Mouse (Mus musculus): ENCODE data around the gene 4930522L14Rik.
"Not testable (repeated sequence)": the region's sequence is repeated elsewhere in the genome, so short reads cannot be mapped to it uniquely, and the experiment has no call there.

The 4930522L14Rik gene

DNA sequence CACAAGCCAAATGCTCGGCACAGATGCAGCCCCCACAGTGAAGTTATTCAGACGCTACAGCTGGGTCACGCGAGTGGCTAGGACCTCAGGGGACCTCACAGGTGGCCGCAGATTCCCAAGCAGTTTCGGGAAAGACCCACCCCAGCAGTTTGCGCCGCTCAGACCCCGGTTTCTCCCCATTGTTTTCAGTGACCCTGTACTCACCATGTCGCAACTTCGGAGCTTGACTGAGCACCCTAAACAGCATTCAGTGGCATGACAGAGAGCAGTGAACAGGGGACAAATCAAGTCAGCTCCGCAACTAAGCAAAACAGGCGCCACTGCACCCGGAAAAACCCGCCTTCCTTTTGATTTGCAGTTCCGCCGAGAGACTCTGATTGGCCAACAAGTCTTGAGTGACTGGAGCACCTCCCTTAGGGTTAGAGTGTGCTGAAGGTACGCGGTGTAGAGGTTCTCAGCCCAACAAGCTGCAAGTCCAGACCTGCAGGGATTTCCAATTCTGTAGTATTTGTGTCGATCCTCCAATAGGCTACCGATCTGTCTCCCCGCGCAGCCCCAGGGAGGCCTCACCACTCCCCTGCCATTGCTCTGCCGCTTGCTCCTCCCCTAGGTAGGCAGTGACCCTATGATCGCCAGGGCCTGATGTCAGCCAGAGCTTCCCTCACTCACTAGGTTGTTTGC, at the start of gene 4930522L14Rik:
Gene 4930522L14Rik, minus strand, starts transcription at position 496 of the 681 bp plus-strand sequence.
- peak; percentile 67 for DNase-seq (ENCODE audit: low read depth, low spot score)

DNA sequence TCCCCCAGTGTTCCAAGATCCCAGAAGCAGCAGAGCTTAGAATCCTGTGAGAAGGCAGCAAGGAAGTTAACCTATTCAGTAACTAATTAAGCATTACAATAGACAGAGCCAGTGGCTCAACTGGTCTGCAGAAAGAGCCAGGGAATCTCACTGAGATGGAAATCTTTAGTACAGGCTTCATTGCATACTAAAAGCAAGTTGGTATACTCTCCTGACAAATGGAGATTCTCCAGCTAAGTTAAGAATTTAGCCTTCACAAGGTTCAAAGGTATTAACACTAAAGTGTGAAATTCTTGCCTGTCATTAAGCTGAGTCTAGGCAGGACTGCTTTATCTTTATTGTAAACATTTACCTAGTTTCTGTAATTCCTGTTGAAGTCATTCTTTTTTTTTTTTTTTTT, 49.8 kb upstream of the 4930522L14Rik start:
- peak; percentile 64 for DNase-seq (ENCODE audit: low read depth, low spot score)

DNA sequence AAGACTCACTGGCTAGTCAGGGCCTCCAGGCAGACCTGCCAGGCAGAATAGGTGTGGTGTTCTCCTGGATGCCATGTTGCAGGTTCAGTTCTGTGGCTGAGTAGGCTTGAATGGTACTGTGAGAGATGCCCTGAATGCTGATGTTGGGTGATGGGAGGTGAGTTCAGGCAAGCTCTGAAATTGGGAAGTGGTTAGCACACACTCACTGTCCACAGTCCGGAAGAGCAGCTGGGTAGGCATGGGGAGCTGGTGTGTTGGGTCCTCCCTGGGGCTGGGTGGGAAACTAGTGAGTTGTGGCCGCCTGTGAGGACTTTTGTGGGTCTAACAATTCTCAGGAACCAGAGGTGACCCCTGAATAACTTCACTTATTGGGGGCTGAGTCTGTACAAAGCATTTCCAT, 48.3 kb upstream of the 4930522L14Rik start:
- not testable (repeated sequence) for DNase-seq (ENCODE audit: low read depth, low spot score)

DNA sequence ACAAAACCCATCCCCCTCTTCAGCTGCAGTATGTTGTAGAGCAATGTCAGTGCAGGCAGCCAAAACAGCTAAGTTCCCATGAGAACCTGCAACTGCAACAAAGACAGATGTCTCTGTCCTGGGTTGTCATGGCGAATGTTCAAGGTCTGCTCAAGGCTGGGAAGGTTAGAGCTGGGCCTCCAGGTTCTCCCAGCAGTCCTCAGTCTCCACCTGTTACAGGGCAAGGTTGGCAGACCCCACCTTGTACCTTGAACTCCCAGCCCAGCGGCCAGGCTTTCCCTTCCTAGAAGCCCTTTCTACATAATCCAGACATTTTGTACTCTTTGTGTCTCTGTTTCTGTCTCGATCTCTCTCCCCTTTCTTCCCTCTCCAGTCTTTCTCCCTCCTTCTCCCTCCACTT, 45.3 kb upstream of the 4930522L14Rik start:
- peak; percentile 7 for DNase-seq (ENCODE audit: low read depth, low spot score)

DNA sequence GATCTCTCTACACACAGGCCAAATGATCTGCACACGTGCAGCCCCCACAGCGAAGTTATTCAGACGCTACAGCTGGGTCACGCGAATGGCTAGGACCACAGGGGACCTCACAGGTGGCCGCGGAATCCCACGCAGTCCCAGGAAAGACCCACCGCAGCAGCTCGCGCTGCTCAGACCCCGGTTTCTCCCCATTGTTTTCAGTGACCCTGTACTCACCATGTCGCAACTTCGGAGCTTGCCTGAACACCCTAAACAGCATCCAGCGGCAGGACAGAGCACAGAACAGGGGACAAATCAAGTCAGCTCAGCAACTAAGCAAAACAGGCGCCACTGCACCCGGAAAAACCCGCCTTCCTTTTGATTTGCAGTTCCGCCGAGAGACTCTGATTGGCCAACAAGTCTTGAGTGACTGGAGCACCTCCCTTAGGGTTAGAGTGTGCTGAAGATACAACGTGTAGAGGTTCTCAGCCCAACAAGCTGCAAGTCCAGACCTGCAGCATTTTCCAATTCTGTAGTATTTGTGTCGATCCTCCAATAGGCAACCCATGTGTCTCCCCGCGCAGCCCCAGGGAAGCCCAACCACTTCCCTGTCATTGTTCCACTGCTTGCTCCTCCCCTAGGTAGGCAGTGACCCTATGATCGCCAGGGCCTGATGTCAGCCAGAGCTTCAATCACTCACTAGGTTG, 44.4 kb upstream of the 4930522L14Rik start:
- DNase-seq (ENCODE audit: low read depth, low spot score) = peak; percentile 89

DNA sequence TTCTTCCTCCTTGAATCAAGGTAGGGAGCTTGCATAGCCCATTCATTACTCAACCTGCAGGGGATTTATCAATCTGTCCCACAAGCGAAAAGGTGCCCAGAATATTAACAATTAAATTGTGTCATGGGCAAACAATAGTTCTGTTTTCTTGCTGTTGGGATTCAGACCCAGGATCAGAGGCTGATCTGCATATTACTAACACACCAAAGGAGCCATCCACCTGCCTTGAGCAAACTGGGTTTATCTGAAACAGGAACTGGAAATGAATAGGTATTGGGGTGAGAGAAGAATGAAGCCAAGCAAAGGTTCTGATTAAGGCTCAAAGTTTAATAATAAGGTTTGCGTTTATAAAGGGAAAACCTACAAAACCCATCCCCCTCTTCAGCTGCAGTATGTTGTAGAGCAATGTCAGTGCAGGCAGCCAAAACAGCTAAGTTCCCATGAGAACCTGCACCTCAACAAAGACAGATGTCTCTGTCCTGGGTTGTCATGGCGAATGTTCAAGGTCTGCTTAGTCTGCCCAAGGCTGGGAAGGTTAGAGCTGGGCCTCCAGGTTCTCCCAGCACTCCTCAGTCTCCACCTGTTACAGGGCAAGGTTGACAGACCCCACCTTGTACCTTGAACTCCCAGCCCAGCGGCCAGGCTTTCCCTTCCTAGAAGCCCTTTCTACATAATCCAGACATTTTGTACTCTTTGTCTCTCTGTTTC, 541 bp upstream of the 4930522L14Rik start:
- DNase-seq (ENCODE audit: low read depth, low spot score) = peak; percentile 15

DNA sequence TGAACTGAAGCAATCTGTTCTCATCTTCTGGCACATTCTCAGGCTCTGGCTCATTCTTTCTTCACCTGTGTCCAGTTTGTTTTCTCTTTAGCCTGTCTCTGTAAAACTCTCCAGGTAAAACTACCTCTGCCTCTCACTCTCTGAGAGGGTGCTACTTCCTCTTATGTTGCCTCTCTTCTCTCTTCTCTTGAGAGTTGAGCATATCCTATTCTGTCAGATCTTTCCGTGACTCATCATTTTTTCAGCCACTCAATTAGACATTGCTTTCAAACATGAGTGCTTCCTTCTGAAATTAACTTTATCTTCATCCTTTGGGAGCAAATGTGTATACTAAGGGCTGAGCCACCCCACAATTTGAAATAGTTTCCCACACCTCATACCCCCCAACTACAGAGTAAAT, 6.6 kb downstream of the 4930522L14Rik start:
- DNase-seq (ENCODE audit: low read depth, low spot score) = not testable (repeated sequence)

DNA sequence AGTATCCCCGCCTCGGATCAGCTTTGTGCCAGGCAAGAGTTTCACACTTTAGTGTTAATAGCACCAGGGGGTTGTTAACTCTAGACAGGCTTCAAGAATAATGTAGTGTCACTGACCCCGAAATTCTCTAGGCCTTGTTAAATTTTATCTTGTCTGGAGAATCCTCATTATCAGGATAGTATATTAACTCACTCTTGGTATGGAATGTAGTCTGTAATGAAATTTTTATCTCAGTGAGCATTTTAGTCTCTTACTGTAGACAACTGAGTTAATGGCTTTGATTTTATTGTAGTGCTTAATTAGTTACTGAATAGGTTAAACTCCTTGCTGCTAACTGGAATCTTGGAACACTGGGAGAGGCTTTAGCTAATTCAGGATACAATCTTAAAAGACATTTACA, 34.3 kb downstream of the 4930522L14Rik start:
- not testable (repeated sequence) for DNase-seq (ENCODE audit: low read depth, low spot score)

DNA sequence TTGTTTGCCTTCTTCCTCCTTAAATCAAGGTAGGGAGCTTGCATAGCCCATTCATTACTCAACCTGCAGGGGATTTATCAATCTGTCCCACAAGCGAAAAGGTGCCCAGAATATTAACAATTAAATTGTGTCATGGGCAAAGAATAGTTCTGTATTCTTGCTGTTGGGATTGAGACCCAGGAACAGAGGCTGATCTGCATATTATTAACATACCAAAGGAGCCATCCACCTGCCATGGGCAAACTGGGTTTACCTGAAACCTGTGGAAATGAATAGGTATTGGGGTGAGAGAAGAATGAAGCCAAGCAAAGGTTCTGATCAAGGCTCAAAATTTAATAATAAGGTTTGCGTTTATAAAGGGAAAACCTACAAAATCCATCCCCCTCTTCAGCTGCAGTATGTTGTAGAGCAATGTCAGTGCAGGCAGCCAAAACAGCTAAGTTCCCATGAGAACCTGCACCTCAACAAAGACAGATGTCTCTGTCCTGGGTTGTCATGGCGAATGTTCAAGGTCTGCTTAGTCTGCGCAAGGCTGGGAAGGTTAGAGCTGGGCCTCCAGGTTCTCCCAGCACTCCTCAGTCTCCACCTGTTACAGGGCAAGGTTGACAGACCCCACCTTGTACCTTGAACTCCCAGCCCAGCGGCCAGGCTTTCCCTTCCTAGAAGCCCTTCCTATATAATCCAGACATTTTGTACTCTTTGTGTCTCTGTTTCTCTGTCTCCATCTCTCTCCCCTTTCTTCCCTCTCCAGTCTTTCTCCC, 60.3 kb downstream of the 4930522L14Rik start:
- not testable (repeated sequence) for DNase-seq (ENCODE audit: low read depth, low spot score)

DNA sequence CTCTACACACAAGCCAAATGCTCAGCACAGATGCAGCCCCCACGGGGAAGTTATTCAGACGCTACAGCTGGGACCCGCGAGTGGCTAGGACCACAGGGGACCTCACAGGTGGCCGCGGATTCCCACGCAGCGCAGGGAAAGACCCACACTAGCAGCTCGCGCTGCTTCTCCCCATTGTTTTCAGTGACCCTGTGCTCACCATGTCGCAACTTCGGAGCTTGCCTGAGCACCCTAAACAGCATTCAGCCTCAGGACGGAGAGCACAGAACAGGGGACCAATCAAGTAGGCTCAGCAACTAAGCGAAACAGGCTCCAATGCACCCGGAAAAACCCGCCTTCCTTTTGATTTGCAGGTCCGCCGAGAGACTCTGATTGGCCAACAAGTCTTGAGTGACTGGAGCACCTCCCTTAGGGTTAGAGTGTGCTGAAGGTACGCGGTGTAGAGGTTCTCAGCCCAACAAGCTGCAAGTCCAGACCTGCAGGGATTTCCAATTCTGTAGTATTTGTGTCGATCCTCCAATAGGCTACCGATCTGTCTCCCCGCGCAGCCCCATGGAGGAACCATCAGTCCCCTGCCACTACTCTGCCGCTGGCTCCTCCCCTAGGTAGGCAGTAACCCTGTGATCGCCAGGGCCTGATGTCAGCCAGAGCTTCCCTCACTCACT, 61.0 kb downstream of the 4930522L14Rik start, which contains the start of gene 5430403G16Rik:
Gene 5430403G16Rik, minus strand, starts transcription at position 505 of the 665 bp plus-strand sequence.
- DNase-seq (ENCODE audit: low read depth, low spot score) = peak; percentile 95

All from ES-CJ7 (cell line).